Mouse (Mus musculus) testis, postnatal 10 days (tissue): ENCODE measurements around the gene Syt7.
A peak's percentile ranks its signal among the peaks of the same experiment; 100 is the strongest.

Experiments
- DNase-seq: peaks from one replicate; pipeline ENCODE4 v3.0.0; 2021; ENCODE audit warnings: low spot score

The Syt7 gene

DNA sequence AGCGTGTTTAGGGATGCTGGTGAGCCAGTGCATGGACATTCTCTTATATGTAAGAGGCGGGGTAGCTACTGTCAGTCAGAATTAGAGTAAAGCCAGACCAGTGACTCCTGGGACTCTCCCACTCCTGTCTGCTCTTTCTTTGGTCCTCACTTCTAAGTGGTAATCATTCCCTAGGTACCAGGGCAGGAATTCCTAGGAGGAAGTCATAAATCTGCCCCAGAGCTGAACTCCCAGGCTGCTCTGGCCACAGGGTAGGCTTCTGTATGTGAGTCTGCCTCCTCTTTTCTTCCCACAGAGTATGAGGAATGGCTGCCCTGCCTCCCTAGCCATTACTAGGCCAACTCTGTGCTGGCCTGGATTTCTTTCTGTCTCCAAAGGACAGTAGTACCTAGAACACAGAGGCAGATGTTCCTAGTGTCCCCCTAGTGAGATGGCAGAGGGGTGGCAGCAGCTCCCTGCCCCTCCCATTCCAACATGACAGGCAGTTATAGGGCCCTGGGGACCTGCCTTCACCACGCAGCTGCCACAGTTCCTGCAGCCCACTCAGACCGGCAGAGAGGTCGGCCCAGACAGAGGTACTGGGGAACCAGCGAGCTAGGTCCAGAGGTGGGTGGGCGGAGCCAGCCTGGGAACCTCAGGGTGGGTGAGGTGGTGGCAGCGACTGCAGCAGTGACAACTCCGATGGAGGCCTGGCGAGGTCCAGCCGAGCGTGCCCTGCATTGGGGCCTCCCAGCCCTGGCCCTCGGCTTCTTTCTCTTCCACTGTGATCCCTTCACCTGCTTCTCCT is 36.8 kb downstream of the Syt7 start:
- no peak for DNase-seq

DNA sequence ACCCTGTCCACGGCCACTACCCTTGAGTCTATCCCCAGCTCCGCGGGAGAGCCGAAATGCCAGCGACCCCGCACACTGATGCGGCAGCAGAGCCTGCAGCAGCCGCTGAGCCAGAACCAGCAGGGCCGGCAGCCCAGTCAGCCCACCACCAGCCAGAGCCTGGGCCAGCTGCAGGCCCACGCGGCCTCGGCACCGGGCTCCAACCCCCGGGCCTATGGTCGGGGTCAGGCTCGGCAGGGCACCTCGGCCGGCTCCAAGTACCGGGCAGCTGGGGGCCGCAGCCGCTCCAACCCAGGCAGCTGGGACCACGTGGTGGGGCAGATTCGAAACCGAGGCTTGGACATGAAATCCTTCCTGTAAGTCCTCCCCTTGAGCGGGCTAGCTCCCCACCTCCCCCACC is 37.4 kb downstream of the Syt7 start:
- DNase-seq = no peak

DNA sequence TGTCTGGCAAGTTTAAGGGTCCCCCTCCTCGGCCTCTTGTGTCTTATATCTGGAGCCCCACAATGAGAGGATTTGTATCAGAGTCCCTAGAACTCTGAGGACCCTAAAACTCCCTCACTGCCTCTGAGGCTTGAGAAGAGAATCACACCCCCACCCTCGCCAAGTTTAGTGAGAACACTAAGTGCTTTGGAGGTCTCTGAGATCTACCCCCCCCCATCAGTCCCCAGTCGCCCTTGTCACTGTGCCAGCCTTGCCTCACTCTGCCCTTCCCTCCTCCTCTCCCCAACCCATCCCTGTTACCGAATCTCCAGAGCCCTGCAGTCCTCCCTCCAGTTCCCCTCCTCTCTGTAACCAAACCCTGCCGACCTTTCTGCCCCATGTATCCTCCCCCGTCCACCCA is 37.9 kb downstream of the Syt7 start:
- peak; percentile 81 for DNase-seq

DNA sequence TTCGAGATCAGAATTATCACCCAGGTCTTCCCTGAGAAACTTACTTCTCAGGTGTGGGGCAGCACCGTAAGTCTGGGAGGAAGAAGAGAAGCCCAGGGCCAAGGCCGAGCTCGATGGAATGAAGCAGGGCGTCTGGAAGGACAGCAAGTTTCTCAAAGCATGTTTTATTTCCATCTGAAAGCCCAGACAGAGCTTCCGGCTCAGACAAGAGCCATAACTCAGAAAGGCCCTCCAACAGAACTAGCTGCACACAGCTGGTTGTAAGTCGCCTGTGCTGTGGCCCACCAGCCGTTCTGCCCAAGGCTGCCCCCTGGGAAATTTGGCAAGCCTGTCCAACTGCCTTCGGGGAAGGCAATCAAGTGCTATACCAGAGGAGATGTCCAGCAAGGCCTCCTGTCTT is 38.5 kb downstream of the Syt7 start:
- DNase-seq = no peak

DNA sequence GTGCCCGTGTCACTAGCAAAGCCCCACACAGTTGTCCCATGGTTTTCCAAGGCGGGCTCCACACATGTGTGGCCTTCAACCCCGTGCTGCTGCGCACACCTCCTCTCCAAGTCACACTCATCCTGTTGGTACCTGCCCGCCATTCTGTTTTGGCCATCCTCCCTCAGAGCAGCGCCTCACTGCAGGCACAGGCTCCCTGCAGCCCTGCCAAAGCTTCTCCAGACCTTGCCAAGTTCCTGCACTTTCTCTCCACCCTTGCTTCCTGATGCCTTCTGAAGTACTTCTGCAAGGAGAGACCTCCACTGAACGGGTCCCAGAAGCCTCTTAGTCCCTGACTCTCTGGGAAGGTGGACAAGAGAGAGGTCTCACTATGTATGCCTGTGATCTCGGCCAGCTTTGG is 40.5 kb downstream of the Syt7 start:
- DNase-seq = no peak

DNA sequence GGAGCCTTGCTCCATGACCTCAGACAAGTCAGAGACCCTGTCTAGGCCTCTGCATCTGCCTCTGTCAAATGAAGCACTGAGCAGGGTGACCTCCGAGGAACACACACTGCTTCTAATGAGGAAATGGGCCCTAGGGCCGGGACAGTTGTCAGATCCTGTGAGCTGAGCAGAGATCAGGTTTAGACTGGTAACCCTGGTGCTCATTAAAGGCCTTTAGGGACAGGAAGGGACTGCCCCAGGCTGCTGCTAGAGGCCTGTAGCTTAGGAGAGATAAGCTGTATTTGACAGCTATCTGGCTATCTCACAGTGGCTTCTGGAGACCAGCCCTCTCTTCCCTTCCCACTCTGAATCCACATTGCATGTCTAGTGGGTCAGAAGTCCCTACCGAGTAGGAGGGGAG is 42.5 kb downstream of the Syt7 start:
- DNase-seq = no peak

DNA sequence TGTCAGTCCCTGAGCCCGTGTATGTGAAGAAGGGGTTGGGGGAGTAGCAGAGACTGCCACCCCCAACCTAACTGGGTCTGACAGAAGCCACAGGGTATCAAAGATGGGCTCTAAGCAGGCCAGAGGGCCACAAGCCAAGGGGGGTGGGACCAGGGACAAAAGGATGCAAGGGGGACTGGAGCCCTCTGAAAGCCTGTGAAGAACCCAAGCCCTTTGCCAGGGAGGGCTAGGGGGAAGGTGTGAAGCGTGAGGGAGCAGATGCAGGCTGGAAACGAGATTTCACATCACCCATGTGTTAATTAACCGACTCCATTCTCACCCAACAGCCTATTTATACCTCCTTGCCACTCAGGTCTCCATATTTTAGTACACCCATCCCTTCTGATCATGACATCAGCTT is 43.0 kb downstream of the Syt7 start:
- no peak for DNase-seq

DNA sequence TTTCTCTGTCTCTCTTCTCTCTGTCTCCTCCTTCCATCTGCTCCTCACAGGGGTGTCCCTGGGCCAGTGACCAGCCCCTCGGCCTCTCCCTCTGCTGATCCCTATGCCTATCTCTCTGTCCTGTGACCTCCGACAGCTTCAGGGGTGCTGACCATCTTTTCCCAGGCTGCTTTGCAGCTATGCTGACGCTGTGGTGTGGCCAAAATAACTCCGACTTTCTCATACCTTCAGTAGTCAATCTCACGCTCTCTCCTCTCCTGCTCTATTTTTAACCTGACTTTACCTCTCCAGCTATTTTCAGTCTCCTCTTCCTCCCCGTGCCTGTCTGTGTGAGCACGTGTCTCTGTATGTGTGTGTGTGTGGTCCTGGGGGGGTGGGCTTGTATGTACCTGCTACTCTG is 44.3 kb downstream of the Syt7 start:
- no peak for DNase-seq

DNA sequence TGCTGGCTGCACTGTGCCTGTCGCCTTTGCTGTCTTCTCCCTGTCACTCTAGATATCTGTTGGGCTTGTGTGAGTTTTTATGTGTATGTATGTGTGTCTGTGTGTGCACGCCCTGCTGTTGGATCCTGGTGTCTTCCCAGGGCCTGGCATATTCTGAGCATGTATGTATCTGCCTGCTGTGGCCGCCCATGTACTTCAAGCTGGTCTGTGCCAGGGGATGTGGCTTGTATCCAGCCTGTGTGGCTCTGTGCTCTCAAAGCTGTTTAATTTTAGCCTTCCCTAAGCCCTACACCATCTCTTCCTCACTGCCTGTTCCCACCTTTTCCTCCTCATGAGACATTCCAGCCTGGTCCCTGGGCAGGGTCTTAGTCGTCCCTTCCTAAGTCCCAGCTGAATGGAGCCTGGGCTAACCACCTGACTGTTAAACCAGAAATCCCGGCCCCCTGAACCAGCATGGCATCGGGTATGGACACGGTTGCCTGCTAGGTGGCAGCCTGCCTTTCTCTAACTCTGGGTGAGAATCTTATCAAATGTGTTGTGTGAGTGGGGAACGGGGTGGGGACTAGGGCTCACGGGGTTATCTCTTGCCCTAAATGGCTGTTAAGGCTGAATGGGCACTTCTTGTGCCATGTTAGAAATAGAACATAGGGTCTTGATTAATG is 45.1 kb downstream of the Syt7 start:
- no peak for DNase-seq

DNA sequence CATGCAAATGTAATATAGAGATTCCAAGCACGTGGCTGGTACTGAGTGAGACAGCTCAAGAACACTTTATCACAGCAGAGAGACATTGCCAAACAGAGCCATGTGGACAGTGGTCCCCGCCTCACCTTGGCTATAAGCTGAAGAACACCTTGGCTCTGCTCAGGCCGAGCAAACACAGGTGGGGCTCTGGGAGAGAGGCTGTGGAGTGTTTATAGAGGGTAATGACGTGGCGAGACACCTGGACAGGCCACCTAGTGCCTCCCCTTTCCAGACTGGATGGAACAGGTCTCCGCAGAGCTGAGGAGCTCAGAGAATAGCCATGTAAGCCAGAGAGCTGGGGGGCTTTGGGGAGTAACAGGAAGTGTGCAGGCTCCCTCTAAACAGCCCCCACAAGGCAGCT is 46.0 kb downstream of the Syt7 start:
- DNase-seq = no peak

DNA sequence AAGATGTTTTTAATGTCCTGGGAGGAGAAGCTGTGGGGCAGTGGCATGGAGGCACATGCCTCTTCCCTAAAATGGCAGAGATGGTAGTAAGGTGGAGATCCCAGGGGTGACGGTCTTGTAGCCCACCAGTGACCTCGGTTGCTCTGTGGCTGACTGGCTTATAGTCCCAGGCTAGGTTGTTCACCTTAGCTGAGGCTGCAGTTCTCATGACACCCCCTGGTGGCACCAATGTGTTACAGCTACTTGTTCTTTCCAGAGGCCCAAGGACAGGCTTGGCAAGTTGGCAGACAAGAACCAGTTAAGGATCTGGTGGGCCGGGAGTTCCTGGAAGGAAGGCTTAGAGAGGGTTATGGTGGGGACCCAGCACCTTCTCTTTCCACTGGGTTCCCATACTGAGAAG is 47.0 kb downstream of the Syt7 start:
- DNase-seq = peak; percentile 75

DNA sequence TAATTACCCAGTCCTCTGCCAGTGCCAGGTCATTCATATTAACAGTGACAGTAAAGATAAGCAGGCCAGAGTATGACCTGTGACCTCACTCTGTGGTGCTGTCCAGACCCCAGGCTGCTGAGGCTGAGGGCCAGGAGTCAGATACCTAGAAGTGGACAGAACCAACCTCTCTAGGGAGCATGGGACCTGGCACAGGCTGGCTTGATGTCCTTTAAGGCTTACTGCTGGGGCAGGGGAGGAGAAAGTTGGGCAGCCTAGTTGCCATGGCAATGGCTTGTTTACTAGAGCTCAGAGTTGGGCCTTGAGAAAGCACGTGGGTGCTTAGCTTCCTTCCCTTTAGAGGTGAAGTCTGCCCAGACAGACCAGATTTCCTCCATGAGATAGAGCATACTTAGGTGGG is 47.8 kb downstream of the Syt7 start:
- DNase-seq = no peak

DNA sequence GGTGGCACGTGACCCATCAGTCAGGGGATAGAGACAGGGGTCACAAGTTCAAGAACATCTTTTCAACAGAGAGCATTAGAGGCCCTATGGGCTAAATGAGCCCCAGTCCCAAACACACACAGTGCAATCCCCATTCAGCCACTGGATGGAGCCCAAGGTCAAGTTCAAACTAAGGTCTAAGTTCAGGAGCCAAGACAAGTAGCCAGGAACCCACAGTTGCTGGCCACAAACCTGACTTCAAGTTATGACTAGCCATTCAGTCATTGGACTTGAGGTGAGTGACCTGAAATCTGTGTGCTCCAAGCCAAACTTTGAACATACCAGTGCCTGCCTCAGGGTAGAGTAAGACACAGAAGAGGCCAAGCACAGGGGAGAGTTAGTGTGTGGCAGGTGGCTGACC is 48.6 kb downstream of the Syt7 start:
- no peak for DNase-seq

DNA sequence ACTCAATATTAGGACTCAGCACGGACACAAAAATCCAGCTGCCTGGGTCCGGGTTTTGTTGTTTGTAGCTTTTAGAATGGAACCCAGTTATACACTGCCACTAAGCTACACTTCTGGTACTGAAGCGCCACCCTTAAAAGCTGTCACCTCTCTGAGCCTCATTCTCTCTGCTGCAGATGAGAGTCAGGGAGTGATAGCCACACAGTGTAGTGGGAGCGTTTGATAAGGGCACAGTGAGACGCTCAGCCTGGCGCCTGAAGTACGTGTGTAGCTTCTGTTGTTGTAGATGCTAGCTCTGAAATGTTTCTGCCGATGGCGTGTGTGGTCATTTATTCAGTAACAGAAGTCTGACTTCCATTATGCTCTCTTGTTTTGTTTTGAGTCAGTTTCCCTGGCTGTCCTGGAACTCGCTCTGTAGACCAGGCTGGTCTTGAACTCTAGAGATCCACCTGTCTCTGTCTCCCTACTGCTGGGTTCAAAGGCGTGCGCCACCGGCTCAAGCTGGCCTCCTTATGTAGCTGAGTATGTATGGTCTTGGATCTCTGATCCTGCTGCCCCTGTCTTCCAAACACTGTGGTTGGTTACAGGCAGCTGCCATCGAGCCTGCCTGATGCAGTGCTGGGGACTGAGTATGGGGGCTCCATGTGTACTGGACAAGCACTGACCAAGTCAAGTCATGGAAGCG is 55.9 kb downstream of the Syt7 start:
- DNase-seq = no peak

DNA sequence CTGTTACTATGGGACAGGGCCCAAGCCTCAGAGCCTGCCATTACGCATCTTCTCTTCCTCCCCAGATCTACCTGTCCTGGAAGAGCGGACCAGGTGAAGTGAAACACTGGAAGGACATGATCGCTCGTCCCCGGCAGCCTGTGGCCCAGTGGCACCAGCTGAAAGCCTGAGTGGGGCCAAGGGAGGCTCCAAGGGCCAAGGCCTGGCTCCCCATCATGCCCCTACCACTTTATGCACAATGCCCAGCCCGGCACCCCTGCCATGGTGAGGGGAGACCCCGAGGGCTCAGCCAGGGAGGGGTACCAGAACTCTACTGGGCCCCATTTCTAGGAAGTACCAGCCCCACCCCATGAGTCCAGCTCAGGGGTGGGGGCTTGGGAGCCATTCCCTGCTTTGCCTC is 59.4 kb downstream of the Syt7 start:
- no peak for DNase-seq

DNA sequence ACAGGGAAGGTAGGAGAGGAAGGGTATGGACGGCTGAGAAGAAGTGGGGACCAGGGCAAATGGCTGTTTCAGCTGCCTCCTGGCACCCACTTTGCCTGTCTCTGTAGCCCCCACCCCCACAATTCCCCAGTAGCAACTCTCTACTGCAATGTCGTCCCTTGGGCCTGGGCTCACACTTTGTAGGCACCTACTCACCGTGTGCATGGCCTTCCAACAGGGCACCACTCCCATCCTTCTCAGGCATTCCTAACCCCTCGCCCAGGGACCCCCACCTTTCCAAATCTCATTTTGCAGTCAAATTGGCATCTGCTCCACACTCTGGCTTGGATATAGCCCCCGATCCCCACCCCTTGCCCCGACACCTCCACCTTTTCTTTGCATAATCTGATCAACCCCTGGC is 60.3 kb downstream of the Syt7 start:
- no peak for DNase-seq

DNA sequence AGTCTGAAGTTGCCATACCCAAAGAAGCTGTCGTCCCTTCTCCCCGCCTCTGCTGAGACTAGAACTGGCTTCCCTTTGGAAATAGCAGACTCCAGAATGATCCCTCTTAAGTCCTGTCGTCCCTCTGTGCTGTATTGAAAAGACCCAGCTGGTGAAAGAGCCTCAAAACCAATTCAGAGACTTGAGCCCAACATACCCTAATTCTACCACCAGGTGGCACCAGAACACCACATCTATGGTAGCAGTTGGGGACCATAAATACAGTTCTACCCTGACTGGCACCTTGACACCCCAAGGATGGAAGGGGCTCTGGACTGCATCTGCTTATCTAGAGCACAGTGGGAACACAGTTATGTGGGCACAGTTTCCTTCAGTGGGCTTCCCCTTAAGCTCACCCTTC is 60.8 kb downstream of the Syt7 start:
- DNase-seq = peak; percentile 78

DNA sequence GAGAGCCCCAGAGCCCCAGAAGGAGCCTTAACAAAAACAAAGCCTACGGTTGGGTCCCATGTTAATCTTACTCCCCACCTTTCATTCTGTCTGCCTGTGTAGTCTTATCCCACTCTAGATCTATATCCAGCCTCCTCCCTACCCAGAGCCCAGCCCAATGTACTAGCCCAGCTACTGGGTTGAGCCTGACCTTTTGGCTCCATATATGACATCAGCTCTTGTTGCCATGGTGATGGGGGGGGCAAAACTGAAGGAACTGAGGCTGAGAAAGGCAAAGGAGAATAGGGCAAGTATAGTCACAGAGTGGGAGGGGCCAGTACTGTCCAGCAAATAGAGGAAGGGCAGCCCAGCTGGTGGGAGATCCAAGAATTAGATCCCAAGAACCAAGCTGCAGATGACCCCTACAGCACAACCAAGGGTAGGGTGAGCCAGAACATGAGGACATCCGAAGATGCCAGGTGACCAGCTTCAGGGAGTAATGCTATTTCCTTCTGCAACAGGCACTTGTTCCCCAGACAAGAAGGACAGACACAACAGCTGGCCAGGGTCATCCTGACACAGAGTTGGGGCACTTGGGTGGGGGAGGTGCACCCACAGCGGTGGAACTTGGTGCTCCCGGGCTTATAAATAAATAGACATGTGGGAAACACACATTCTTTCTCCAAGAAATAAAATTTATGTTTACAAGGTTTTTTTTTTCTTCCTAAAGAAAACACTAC is 66.0 kb downstream of the Syt7 start:
- no peak for DNase-seq

DNA sequence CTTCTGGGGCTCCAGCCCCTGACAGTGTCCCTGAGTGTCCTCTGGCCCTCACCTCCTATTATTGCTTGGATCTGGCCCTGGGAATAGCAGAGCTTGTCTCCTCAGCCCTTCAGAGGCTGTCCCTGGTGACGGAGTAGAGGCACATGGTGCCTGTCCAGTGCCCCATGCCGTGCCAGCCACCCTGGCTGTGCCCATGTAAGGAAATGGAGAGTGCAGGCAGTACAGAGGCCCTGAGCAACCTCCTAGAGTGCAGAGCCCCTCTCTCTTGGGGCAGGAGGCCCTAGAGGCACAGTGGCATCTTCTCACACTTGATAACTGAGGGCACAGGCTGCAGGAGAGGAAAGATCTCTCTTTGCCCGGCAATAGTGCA is 66.5 kb downstream of the Syt7 start:
- DNase-seq = no peak

DNA sequence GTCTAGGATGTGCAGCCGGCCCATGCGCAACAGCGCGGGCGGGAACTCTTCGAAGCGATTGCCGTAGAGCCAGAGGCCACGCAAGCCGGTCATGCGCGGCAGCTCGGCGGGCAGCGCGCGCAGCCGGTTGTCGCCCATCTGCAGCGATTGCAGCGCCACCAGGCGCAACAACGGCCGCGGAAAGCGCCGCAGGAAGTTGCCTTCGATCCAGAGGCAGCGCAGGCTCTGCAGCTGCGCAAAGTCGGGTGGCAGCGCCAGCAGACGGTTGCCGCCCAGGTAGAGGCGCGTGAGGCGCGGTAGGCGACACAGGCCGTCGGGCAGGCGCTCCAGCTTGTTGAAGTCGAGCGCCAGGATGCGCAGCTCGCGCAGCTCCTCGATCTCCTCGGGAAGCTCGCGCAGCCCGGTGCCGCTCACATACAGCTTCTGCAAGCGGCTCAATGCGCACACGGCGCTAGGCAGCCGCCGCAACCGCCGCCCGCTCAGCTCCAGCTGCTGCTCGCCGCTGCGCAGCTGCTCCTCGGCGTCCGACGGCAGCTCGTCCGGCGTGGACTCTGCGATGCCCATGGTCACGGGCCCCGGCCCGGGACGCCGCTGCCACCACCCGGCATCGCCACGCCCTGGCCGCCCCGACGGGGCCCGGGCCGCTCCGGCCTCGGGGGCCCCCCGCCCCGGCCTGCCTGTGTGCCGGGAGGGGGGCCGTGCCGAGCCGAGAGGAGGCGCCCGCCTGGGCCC is 68.0 kb downstream of the Syt7 start, which contains the start of gene Lrrc10b:
Lrrc10b (minus strand) TSS at position 722 of the 732 bp plus-strand sequence.
- peak; percentile 70 for DNase-seq

DNA sequence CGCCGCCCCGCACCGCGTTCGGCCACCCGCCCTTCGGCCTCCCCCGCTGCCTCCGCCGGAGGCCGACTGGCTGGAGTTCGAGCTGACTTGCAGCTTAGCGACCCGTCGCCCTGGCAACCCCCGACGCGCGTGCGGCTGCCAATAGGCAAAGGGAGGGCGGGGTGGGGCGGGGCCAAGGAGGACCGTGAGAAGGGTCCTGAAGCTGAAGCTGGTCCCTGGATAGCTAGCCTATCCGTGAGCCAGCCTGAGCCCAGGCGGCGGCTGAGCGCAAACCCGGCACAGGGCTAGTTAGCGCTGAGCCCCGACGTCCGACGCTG is 68.6 kb downstream of the Syt7 start:
- peak; percentile 80 for DNase-seq

DNA sequence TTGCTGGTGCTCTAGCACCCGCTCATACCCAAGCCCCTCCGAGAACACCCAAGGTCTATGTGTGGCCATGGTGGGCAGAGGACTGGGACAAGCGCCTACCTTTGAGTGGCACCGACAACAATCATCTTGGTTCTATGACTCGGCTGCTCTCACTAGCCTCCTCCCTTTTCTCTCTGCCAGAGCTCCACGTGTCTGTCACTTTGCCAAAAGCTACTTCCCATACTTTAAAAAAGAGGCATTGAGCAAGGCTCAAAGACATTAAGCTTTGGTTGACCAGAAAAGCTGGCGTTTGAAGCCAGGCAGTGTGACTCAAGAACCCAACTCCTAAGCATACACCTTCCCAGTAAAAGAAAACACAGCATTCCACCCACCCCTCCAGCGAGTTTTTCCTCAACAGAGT is 69.2 kb downstream of the Syt7 start:
- DNase-seq = no peak
